Mouse (Mus musculus) liver, postnatal 0 days (tissue): ENCODE results near the gene Zswim3.

ENCODE experiments used
- CTCF ChIP-seq: sonication (generic); IDR thresholded peaks from 2 replicates; pipeline ENCODE4 v1.5.1; 2016; ENCODE audit warnings: antibody characterized with exemption, low read depth
- EP300 ChIP-seq: IDR thresholded peaks from 2 replicates; pipeline ENCODE4 v1.6.1; 2016; ENCODE audit warnings: antibody characterized with exemption, low read depth, mild to moderate bottlenecking

- TF ChIP-seq EP300 (no peak), CTCF (no peak)
Measured at GRCm38 (mm10) chr2:164835164-164835563, 30.3 kb downstream of the Zswim3 start.
